Mouse (Mus musculus) forebrain, embryonic 14.5 days (tissue): ENCODE results near the gene Gng2. TPM values are rescaled to one million over a fixed set of nuclear protein-coding genes. Genes with fewer than 3 reads are reported as not detected.
A peak's percentile ranks its signal among the peaks of the same experiment; 100 is the strongest.

Source experiments
- ATAC-seq: fragments of 200-750 bp; cut with Nextera tagmentation; 2 replicates; pipeline ENCODE4 v1.8.0; 2017; ENCODE audit warnings: mild to moderate bottlenecking, moderate library complexity
- DNase-seq: peaks from one replicate; pipeline ENCODE4 v3.0.0-alpha.2; 2015; ENCODE audit warnings: low spot score
- H3K27ac ChIP-seq: fragments of 300-500 bp; sonication (generic); 2 replicates; pipeline ENCODE4 v1.5.1; 2014; ENCODE audit warnings: low read depth, mild to moderate bottlenecking, control low read depth, low read length, moderate library complexity
- H3K27me3 ChIP-seq: fragments of 300-500 bp; sonication (generic); replicated peaks from 2 replicates; pipeline ENCODE4 v1.6.1; 2014; ENCODE audit warnings: low read length, control low read depth, mixed read lengths; ENCODE audit not compliant: control insufficient read depth, insufficient read depth
- H3K36me3 ChIP-seq: fragments of 300-500 bp; sonication (generic); 2 replicates; pipeline ENCODE4 v1.6.1; 2014; ENCODE audit warnings: low read length, control low read depth; ENCODE audit not compliant: control insufficient read depth, insufficient read depth
- H3K4me1 ChIP-seq: fragments of 300-500 bp; sonication (generic); 2 replicates; pipeline ENCODE4 v1.6.1; 2014; ENCODE audit warnings: antibody characterized with exemption, low read length, control low read depth; ENCODE audit not compliant: control insufficient read depth, insufficient read depth
- H3K4me2 ChIP-seq: fragments of 300-500 bp; sonication (generic); 2 replicates; pipeline ENCODE4 v1.6.1; 2014; ENCODE audit warnings: mild to moderate bottlenecking, control low read depth, low read length
- H3K4me3 ChIP-seq: fragments of 300-500 bp; sonication (generic); 2 replicates; pipeline ENCODE4 v1.5.1; 2014; ENCODE audit warnings: low read depth, low read length, control low read depth
- H3K9ac ChIP-seq: fragments of 300-500 bp; sonication (generic); 2 replicates; pipeline ENCODE4 v1.6.1; 2014; ENCODE audit warnings: mild to moderate bottlenecking, low read length, control low read depth, moderate library complexity
- H3K9me3 ChIP-seq: fragments of 300-500 bp; sonication (generic); replicated peaks from 2 replicates; pipeline ENCODE4 v1.6.1; 2016; ENCODE audit warnings: low read length, control low read depth, mixed read lengths; ENCODE audit not compliant: control insufficient read depth
- WGBS: fragments of 180-500 bp; shearing (Covaris S2); extraction: QIAGEN DNeasy Blood & Tissue Kit; methylation state at CpG from one replicate; pipeline ENCODE4 v1.1.7; 2014; 5-methylcytosine and 5-hydroxymethylcytosine counted together
- polyA plus RNA-seq: library from polyadenylated mRNA; unstranded; fragments of >200 nt; fragmentation: Nextera tagmentation; extraction: Ambion mirVana; gene quantifications from 2 replicates; pipeline ENCODE4 v1.2.1, GENCODE M21; 2014

Gng2 gene
- polyA plus RNA-seq, 1 experiment from 2014 or later: 429 TPM

- DNase-seq: no peak
- Histone ChIP-seq H3K27me3 (no peaks in the 10 kb centered on the region), H3K4me2 (peak overlapping the region; percentile 24; the same call in 1 of the 2 replicates), H3K4me1 (peaks cover 46% of the 10 kb centered on the region), H3K27ac (peak overlapping the region; percentile 27; the same call in 1 of the 2 replicates), H3K9ac (peak overlapping the region; percentile 35; the same call in 1 of the 2 replicates), H3K9me3 (no peaks in the 10 kb centered on the region), H3K4me3 (no peak overlapping the region), H3K36me3 (0 out of 2 replicates have a peak, but pooled peaks cover 3% of the 10 kb centered on the region)
- ATAC-seq: no peak
- 64% methylated on average over 6 of the region's 6 CpGs for WGBS
Observed at GRCm38 (mm10) chr14:19970106-19970785, 7.2 kb downstream of the Gng2 start.

GRCm38 (mm10) chr14:19969566-19969965, 7.9 kb downstream of the Gng2 start:
- Histone ChIP-seq H3K27ac (0 out of 2 replicates have a peak overlapping the region, but pooled peaks have one; percentile 27), H3K9ac (no peak overlapping the region), H3K4me3 (no peak overlapping the region), H3K4me1 (peaks cover 42% of the 10 kb centered on the region), H3K4me2 (no peak overlapping the region), H3K36me3 (0 out of 2 replicates have a peak, but pooled peaks cover 3% of the 10 kb centered on the region), H3K27me3 (no peaks in the 10 kb centered on the region), H3K9me3 (no peaks in the 10 kb centered on the region)
- DNase-seq: no peak
- no peak for ATAC-seq
- WGBS: 93% methylated on average over 1 of the region's 1 CpGs

GRCm38 (mm10) chr14:19969011-19969521, 8.4 kb downstream of the Gng2 start:
- H3K4me3 ChIP-seq: no peak overlapping the region
- 0 out of 2 replicates have a peak, but pooled peaks cover 3% of the 10 kb centered on the region for H3K36me3 ChIP-seq
- H3K4me2 ChIP-seq: no peak overlapping the region
- ATAC-seq: no peak
- H3K9ac ChIP-seq: no peak overlapping the region
- 42% methylated on average over 5 of the region's 5 CpGs for WGBS
- no peaks in the 10 kb centered on the region for H3K27me3 ChIP-seq
- H3K27ac ChIP-seq: no peak overlapping the region
- no peaks in the 10 kb centered on the region for H3K9me3 ChIP-seq
- DNase-seq: no peak
- peaks cover 39% of the 10 kb centered on the region for H3K4me1 ChIP-seq

DNA sequence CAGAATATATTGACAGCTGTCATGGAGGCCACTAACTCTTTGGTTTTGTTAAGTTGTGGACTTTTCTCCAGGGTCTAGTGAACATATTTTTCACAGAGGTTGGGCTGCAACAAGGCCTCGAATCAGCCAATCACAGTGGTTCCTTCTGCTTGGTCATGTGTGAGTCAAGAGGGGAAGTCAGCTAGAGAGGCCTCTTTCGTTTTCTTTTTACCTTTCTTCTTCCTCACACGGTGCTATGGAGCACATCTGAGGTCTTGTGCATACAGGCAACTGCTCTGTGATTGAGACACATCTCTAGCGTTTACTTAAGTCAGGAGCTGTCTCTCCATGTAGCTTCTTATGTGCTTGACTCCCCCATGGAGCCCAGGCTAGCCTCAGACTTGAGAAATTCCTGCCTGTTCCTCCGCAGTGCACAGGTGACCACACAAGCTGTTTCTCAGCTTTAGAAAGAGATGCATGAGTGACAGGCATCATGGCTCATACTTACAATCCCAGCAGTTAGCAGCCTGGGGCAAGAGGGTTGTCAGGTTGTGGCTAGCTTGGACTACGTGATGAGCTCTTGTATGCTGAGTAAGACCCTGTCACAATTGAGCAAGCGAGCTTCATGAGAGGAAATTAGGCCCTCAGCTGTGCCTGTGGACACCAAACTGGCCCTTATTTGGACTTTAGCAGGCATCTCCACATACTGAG, 9.0 kb downstream of the Gng2 start:
- Histone ChIP-seq H3K27ac (no peak overlapping the region), H3K4me2 (no peak overlapping the region), H3K9ac (no peak overlapping the region), H3K36me3 (0 out of 2 replicates have a peak, but pooled peaks cover 3% of the 10 kb centered on the region), H3K9me3 (no peaks in the 10 kb centered on the region), H3K27me3 (no peaks in the 10 kb centered on the region), H3K4me3 (no peak overlapping the region), H3K4me1 (peaks cover 37% of the 10 kb centered on the region)
- WGBS: 83% methylated on average over 7 of the region's 7 CpGs
- ATAC-seq: no peak
- DNase-seq: no peak

GRCm38 (mm10) chr14:19967482-19967881, 9.9 kb downstream of the Gng2 start:
- peak; percentile 44; the same call in 1 of the 2 replicates for ATAC-seq
- WGBS: 57% methylated on average over 8 of the region's 8 CpGs
- peaks cover 43% of the 10 kb centered on the region for H3K4me1 ChIP-seq

DNA sequence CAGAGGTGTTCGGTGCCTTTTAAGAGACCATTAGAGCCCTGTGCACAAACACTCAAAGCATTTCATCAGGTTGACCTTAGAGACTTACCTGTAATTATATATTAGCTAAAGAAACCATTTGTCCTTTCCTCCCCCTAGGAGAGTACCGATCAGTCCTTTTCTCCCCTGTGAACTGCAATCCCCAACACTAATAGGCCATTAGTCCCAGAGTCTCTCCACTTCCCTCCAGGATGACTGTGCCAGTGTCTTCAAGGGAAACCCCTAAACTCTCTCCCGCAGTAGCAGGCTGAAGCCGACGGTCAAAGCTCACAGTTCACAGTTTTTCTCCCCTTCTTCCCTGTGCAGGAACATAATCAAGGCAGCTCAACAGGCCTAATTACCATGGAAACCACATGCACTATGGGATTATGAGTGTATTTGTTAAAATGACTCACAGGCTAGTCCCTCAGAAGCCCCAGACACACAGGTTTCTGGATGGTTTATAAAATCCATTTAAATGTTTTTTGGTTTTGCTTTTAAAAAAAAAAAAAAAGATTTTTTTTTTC, 13.4 kb downstream of the Gng2 start:
- Histone ChIP-seq H3K27me3 (no peaks in the 10 kb centered on the region), H3K9ac (no peak overlapping the region), H3K27ac (no peak overlapping the region; the same call in 1 of the 2 replicates), H3K4me3 (no peak overlapping the region), H3K4me1 (peaks cover 39% of the 10 kb centered on the region), H3K36me3 (peaks cover 10% of the 10 kb centered on the region), H3K9me3 (no peaks in the 10 kb centered on the region), H3K4me2 (no peak overlapping the region)
- DNase-seq: peak; percentile 71
- ATAC-seq: peak; percentile 33; the same call in 1 of the 2 replicates
- 22% methylated on average over 5 of the region's 5 CpGs for WGBS

More at GRCm38 (mm10) chr14:19967482-19967881, 9.9 kb downstream of the Gng2 start:
- H3K9me3 ChIP-seq: no peaks in the 10 kb centered on the region
- H3K9ac ChIP-seq: no peak overlapping the region
- peak; percentile 52 for DNase-seq
- 0 out of 2 replicates have a peak overlapping the region, but pooled peaks have one; percentile 4 for H3K27ac ChIP-seq
- H3K36me3 ChIP-seq: 0 out of 2 replicates have a peak, but pooled peaks cover 3% of the 10 kb centered on the region
- H3K27me3 ChIP-seq: no peaks in the 10 kb centered on the region
- no peak overlapping the region for H3K4me3 ChIP-seq
- H3K4me2 ChIP-seq: no peak overlapping the region

DNA sequence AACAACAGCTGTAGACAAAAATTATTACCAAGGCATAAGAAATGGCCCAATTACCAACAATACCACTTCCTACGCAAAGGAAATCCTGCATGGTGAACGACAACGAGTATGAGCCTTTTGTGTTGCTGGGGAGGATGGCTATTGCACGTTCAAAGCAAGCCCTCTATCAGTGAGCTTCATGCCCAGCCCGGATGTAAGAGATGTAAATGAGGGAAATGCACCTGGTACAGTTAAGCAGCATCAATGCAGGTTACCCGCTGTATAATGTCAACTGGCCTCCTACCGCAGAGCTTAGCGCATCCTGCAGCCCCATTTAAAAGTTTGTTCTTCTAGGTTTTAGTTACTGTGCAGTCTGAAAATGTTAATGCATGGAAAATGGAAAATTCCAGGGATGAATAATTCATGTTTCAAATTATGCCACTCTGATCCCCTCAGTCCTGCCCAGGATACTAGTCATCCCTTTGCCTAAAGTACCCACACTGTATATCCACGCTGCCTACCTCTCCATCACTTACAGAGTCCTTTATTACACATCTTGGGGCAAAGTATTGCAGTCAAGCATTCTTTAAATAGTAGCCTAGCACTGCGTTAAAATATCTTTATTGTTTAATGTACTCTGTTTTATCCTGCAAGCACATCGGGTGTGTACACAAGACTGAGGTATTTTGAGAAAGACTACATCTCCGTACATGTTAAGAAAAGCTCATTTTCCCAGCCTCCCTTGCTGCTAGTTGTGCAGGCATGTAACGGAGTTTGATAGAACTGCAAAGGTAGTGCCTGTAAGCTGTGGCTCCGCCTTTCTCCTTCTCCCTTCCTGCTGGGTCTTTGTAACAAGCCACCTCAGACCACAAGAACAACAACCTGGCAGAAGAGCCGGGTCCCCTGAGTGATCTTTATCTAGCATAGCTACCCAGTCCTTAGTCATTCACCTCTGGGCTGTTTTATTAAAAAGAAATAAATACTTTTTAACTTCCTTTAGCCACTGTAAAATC, 15.2 kb downstream of the Gng2 start:
- Histone ChIP-seq H3K4me1 (peaks cover 29% of the 10 kb centered on the region), H3K27ac (0 out of 2 replicates have a peak overlapping the region, but pooled peaks have one; percentile 11), H3K9ac (no peak overlapping the region), H3K4me3 (no peak overlapping the region), H3K4me2 (no peak overlapping the region), H3K9me3 (no peaks in the 10 kb centered on the region), H3K27me3 (no peaks in the 10 kb centered on the region), H3K36me3 (peaks cover 22% of the 10 kb centered on the region)
- DNase-seq (no peak), ATAC-seq (0 out of 2 replicates have a peak, but pooled peaks have one; percentile 25)
- 50% methylated on average over 15 of the region's 15 CpGs for WGBS

GRCm38 (mm10) chr14:19959860-19960259, 17.6 kb downstream of the Gng2 start:
- no peak overlapping the region for H3K4me2 ChIP-seq
- 57% methylated on average over 9 of the region's 9 CpGs for WGBS
- ATAC-seq (no peak), DNase-seq (no peak)
- no peaks in the 10 kb centered on the region for H3K9me3 ChIP-seq
- H3K4me1 ChIP-seq: peaks cover 29% of the 10 kb centered on the region
- peaks cover 31% of the 10 kb centered on the region for H3K36me3 ChIP-seq
- H3K9ac ChIP-seq: no peak overlapping the region
- no peaks in the 10 kb centered on the region for H3K27me3 ChIP-seq
- no peak overlapping the region for H3K27ac ChIP-seq
- H3K4me3 ChIP-seq: no peak overlapping the region
